Mouse (Mus musculus) cerebellum, adult 2 months (tissue): ENCODE results near the gene Fam69b.

Experiments
- CTCF ChIP-seq: fragments of 200-500 bp; IDR thresholded peaks from 2 replicates; pipeline ENCODE4 v1.5.1; 2011; ENCODE audit warnings: low read depth, mild to moderate bottlenecking, control low read depth, low read length, moderate library complexity, borderline replicate concordance; ENCODE audit not compliant: insufficient read depth
- POLR2A ChIP-seq: fragments of 200-500 bp; IDR thresholded peaks from 2 replicates; pipeline ENCODE4 v1.6.1; 2011; ENCODE audit warnings: low read length, control low read depth, borderline replicate concordance; ENCODE audit not compliant: insufficient read depth

DNA sequence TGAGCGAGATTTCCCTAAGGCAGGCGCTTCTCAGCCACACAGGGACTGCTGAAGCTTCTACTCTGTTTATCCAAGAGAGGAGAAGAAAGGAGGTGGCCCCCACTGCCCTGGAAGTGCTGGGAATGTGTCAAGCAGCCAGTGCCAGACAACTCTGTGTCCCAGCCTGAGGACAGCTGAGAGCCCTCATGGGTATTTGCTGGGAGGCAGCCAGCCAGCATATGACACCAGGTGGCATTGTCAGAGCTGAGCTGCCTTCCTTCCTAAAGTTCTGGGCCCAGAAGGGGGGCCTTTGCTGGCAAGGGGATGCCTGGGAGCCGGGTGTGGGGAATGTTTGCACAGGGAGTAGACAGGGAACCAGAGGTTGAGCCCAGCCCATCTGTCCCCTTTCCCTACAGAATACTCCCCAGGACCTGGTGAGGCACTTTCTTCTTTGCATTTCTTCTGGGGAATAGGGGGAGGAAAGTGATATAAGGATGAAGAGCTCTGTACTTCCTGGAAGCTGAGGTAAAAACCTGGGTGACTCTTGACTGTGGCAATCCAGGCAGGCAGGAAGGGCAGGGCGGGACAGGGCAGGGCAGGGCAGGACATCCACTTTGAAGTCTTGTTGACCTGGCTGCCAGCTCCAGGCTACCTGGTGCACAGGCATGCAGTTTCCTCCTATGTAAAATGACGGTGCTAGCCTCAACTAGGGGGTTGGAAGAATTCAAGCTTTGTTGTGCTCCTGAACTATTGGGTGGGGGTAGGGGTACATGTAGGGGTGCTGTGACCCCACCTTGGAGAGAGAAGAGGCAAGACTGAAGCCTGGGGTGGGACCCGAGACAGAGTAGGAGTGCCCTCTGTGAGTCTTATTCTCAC is 21.0 kb upstream of the Fam69b start:
- TF ChIP-seq CTCF: no peak
- no peak for TF ChIP-seq POLR2A
